Mouse (Mus musculus) telencephalon, adult 2 months (tissue): ENCODE measurements at regions not wholly inside any gene's neighbourhood (a gene's known extent, or its start where the extent isn't known, plus 50 kb on each side); places are given as distances from the start of the nearest gene placed in this dataset.
A peak's percentile ranks its signal among the peaks of the same experiment; 100 is the strongest.

ENCODE experiments used
- DNase-seq: peaks from one replicate; pipeline ENCODE4 v3.0.0-alpha.2; 2011; ENCODE audit warnings: low read depth, low spot score

- DNase-seq = no peak
Observed at GRCm38 (mm10) chr12:112334106-112334855, 155.0 kb upstream of the A530016L24Rik start.

GRCm38 (mm10) chr12:112335641-112336040 lies 153.6 kb upstream of the A530016L24Rik start:
- no peak for DNase-seq

GRCm38 (mm10) chr12:112336691-112337295 lies 152.5 kb upstream of the A530016L24Rik start:
- DNase-seq = no peak

GRCm38 (mm10) chr12:112337443-112337842 lies 151.8 kb upstream of the A530016L24Rik start:
- DNase-seq = no peak

- no peak for DNase-seq
Observed at GRCm38 (mm10) chr12:112338976-112339375, 150.3 kb upstream of the A530016L24Rik start.

GRCm38 (mm10) chr12:112339481-112340179 lies 149.6 kb upstream of the A530016L24Rik start:
- DNase-seq = no peak

- peak; percentile 55 for DNase-seq
Observed at GRCm38 (mm10) chr12:112340248-112340647, 149.0 kb upstream of the A530016L24Rik start.

- no peak for DNase-seq
Observed at GRCm38 (mm10) chr12:112341726-112342469, 147.3 kb upstream of the A530016L24Rik start.

- DNase-seq = no peak
Observed at GRCm38 (mm10) chr12:112343064-112343463, 146.2 kb upstream of the A530016L24Rik start.

- DNase-seq = no peak
Observed at GRCm38 (mm10) chr12:112344285-112344684, 145.0 kb upstream of the A530016L24Rik start.

- no peak for DNase-seq
Observed at GRCm38 (mm10) chr12:112345797-112346196, 143.5 kb upstream of the A530016L24Rik start.

GRCm38 (mm10) chr12:112348116-112348515 lies 141.1 kb upstream of the A530016L24Rik start:
- no peak for DNase-seq

GRCm38 (mm10) chr12:112349676-112350318 lies 139.5 kb upstream of the A530016L24Rik start:
- no peak for DNase-seq

- DNase-seq = no peak
Observed at GRCm38 (mm10) chr12:112350733-112351132, 138.5 kb upstream of the A530016L24Rik start.

- DNase-seq = no peak
Observed at GRCm38 (mm10) chr12:112363349-112363748, 125.9 kb upstream of the A530016L24Rik start.

GRCm38 (mm10) chr12:112367221-112367620 lies 122.0 kb upstream of the A530016L24Rik start:
- no peak for DNase-seq

- DNase-seq = no peak
Observed at GRCm38 (mm10) chr12:112368112-112368511, 121.1 kb upstream of the A530016L24Rik start.

GRCm38 (mm10) chr12:112369581-112370371 lies 119.5 kb upstream of the A530016L24Rik start:
- DNase-seq = no peak

- DNase-seq = no peak
Observed at GRCm38 (mm10) chr12:112372234-112373050, 116.8 kb upstream of the A530016L24Rik start.

- no peak for DNase-seq
Observed at GRCm38 (mm10) chr12:112373966-112374365, 115.3 kb upstream of the A530016L24Rik start.
